Mouse (Mus musculus): ENCODE data around the gene Map3k12. TPM values are rescaled to one million over a fixed set of nuclear protein-coding genes. Genes with fewer than 3 reads are reported as not detected.

The Map3k12 gene
- polyA plus RNA-seq, 1 experiment from 2014 or later, result 10.4 TPM

- no peak for ATAC-seq (ENCODE audit: insufficient number of reproducible peaks, insufficient read depth, low FRiP score, low read depth)
- no peaks in the 10 kb centered on the region for H3K27me3 ChIP-seq (ENCODE audit: control insufficient read depth, insufficient read depth, low read length)
- no peak overlapping the region for H3K4me2 ChIP-seq (ENCODE audit: low read length)
- H3K9me3 ChIP-seq (ENCODE audit: control insufficient read depth, low read length), result no peaks in the 10 kb centered on the region
- H3K4me1 ChIP-seq (ENCODE audit: control insufficient read depth in 2 of 2, insufficient read depth in 2 of 2, low read length in 2 of 2), result peaks cover 6 to 7% of the 10 kb centered on the region in 2 experiments; a peak in 2 of 4 replicates
- WGBS, result 88% methylated on average over 19 of the region's 19 CpGs
- no peak overlapping the region for H3K4me3 ChIP-seq (ENCODE audit: control insufficient read depth in 1 of 2, insufficient read depth in 1 of 2, low read depth in 1 of 2, low read length in 2 of 2)
- no peak overlapping the region for H3K27ac ChIP-seq (replicated peaks in 1 of 2; ENCODE audit: control insufficient read depth in 1 of 2, insufficient read depth in 1 of 2, low read depth in 2 of 2, low read length in 2 of 2)
- peaks cover 87% of the 10 kb centered on the region for H3K36me3 ChIP-seq (ENCODE audit: control insufficient read depth, insufficient read depth, low read length)
- H3K9ac ChIP-seq (ENCODE audit: low read length), result no peak overlapping the region
Measured at GRCm38 (mm10) chr15:102501084-102501814, 15.6 kb downstream of the Map3k12 start.

- no peaks in the 10 kb centered on the region for H3K27me3 ChIP-seq (ENCODE audit: control insufficient read depth, insufficient read depth, low read length)
- WGBS, result 83% methylated on average over 5 of the region's 5 CpGs
- H3K9ac ChIP-seq (ENCODE audit: low read length), result no peak overlapping the region
- peaks cover 3 to 4% of the 10 kb centered on the region in 2 experiments; a peak in 2 of 4 replicates for H3K4me1 ChIP-seq (ENCODE audit: control insufficient read depth in 2 of 2, insufficient read depth in 2 of 2, low read length in 2 of 2)
- peaks cover 95% of the 10 kb centered on the region for H3K36me3 ChIP-seq (ENCODE audit: control insufficient read depth, insufficient read depth, low read length)
- no peaks in the 10 kb centered on the region for H3K9me3 ChIP-seq (ENCODE audit: control insufficient read depth, low read length)
- no peak for ATAC-seq (ENCODE audit: insufficient number of reproducible peaks, insufficient read depth, low FRiP score, low read depth)
- no peak overlapping the region for H3K4me2 ChIP-seq (ENCODE audit: low read length)
- no peak overlapping the region for H3K27ac ChIP-seq (replicated peaks in 1 of 2; ENCODE audit: control insufficient read depth in 1 of 2, insufficient read depth in 1 of 2, low read depth in 2 of 2, low read length in 2 of 2)
- H3K4me3 ChIP-seq (ENCODE audit: control insufficient read depth in 1 of 2, insufficient read depth in 1 of 2, low read depth in 1 of 2, low read length in 2 of 2), result no peak overlapping the region
Measured at GRCm38 (mm10) chr15:102500479-102500878, 16.4 kb downstream of the Map3k12 start.

- H3K9ac ChIP-seq (ENCODE audit: low read length), result no peak overlapping the region
- H3K4me2 ChIP-seq (ENCODE audit: low read length), result no peak overlapping the region
- H3K9me3 ChIP-seq (ENCODE audit: control insufficient read depth, low read length), result no peaks in the 10 kb centered on the region
- 92% methylated on average over 6 of the region's 6 CpGs for WGBS
- no peak overlapping the region for H3K27ac ChIP-seq (replicated peaks in 1 of 2; ENCODE audit: control insufficient read depth in 1 of 2, insufficient read depth in 1 of 2, low read depth in 2 of 2, low read length in 2 of 2)
- no peak overlapping the region for H3K4me3 ChIP-seq (ENCODE audit: control insufficient read depth in 1 of 2, insufficient read depth in 1 of 2, low read depth in 1 of 2, low read length in 2 of 2)
- H3K4me1 ChIP-seq (ENCODE audit: control insufficient read depth in 2 of 2, insufficient read depth in 2 of 2, low read length in 2 of 2), result no peaks in the 10 kb centered on the region
- ATAC-seq (ENCODE audit: insufficient number of reproducible peaks, insufficient read depth, low FRiP score, low read depth), result no peak
- no peaks in the 10 kb centered on the region for H3K27me3 ChIP-seq (ENCODE audit: control insufficient read depth, insufficient read depth, low read length)
- H3K36me3 ChIP-seq (ENCODE audit: control insufficient read depth, insufficient read depth, low read length), result peaks cover 98% of the 10 kb centered on the region
Measured at GRCm38 (mm10) chr15:102499851-102500250, 17.0 kb downstream of the Map3k12 start.

DNA sequence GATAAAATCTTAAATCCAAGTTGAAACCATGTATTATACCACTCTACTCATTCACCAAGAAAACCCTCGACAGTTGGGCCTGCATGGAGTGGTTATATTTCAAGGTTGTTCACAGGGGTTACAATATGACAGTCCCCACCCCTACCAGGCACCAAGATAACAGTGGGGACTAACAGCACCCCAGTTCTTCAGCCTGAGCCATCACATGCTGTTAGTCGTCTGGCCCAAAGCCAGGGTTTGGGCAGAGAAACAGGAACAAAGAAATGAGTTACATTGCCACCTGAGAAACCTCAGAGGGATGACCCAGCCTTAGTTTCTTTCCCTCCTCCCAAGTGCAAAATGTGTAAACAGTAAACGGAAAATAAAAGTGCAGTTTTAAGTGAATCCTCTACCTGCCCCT, 17.5 kb downstream of the Map3k12 start:
- H3K4me2 ChIP-seq (ENCODE audit: low read length), result no peak overlapping the region
- no peaks in the 10 kb centered on the region for H3K4me1 ChIP-seq (ENCODE audit: control insufficient read depth in 2 of 2, insufficient read depth in 2 of 2, low read length in 2 of 2)
- H3K27me3 ChIP-seq (ENCODE audit: control insufficient read depth, insufficient read depth, low read length), result no peaks in the 10 kb centered on the region
- H3K4me3 ChIP-seq (ENCODE audit: control insufficient read depth in 1 of 2, insufficient read depth in 1 of 2, low read depth in 1 of 2, low read length in 2 of 2), result no peak overlapping the region
- H3K9ac ChIP-seq (ENCODE audit: low read length), result no peak overlapping the region
- H3K27ac ChIP-seq (replicated peaks in 1 of 2; ENCODE audit: control insufficient read depth in 1 of 2, insufficient read depth in 1 of 2, low read depth in 2 of 2, low read length in 2 of 2), result no peak overlapping the region
- ATAC-seq (ENCODE audit: insufficient number of reproducible peaks, insufficient read depth, low FRiP score, low read depth), result no peak
- WGBS, result 69% methylated on average over 3 of the region's 3 CpGs
- H3K36me3 ChIP-seq (ENCODE audit: control insufficient read depth, insufficient read depth, low read length), result peaks cover 98% of the 10 kb centered on the region
- no peaks in the 10 kb centered on the region for H3K9me3 ChIP-seq (ENCODE audit: control insufficient read depth, low read length)

- H3K9ac ChIP-seq (ENCODE audit: low read length), result no peak overlapping the region
- no peak overlapping the region for H3K27ac ChIP-seq (replicated peaks in 1 of 2; ENCODE audit: control insufficient read depth in 1 of 2, insufficient read depth in 1 of 2, low read depth in 2 of 2, low read length in 2 of 2)
- 89% methylated on average over 3 of the region's 3 CpGs for WGBS
- H3K9me3 ChIP-seq (ENCODE audit: control insufficient read depth, low read length), result no peaks in the 10 kb centered on the region
- no peak overlapping the region for H3K4me3 ChIP-seq (ENCODE audit: control insufficient read depth in 1 of 2, insufficient read depth in 1 of 2, low read depth in 1 of 2, low read length in 2 of 2)
- H3K4me2 ChIP-seq (ENCODE audit: low read length), result no peak overlapping the region
- peaks cover 98% of the 10 kb centered on the region for H3K36me3 ChIP-seq (ENCODE audit: control insufficient read depth, insufficient read depth, low read length)
- H3K27me3 ChIP-seq (ENCODE audit: control insufficient read depth, insufficient read depth, low read length), result no peaks in the 10 kb centered on the region
- no peak for ATAC-seq (ENCODE audit: insufficient number of reproducible peaks, insufficient read depth, low FRiP score, low read depth)
- no peaks in the 10 kb centered on the region for H3K4me1 ChIP-seq (ENCODE audit: control insufficient read depth in 2 of 2, insufficient read depth in 2 of 2, low read length in 2 of 2)
Measured at GRCm38 (mm10) chr15:102498322-102498721, 18.5 kb downstream of the Map3k12 start.

- Histone ChIP-seq H3K4me2 (ENCODE audit: low read length) (no peak overlapping the region), H3K27ac (replicated peaks in 1 of 2; ENCODE audit: control insufficient read depth in 1 of 2, insufficient read depth in 1 of 2, low read depth in 2 of 2, low read length in 2 of 2) (no peak overlapping the region), H3K4me3 (ENCODE audit: control insufficient read depth in 1 of 2, insufficient read depth in 1 of 2, low read depth in 1 of 2, low read length in 2 of 2) (no peak overlapping the region), H3K4me1 (ENCODE audit: control insufficient read depth in 2 of 2, insufficient read depth in 2 of 2, low read length in 2 of 2) (peaks cover 2 to 12% of the 10 kb centered on the region in 2 experiments), H3K36me3 (ENCODE audit: control insufficient read depth, insufficient read depth, low read length) (peaks cover 95% of the 10 kb centered on the region), H3K9ac (ENCODE audit: low read length) (no peak overlapping the region), H3K27me3 (ENCODE audit: control insufficient read depth, insufficient read depth, low read length) (no peaks in the 10 kb centered on the region), H3K9me3 (ENCODE audit: control insufficient read depth, low read length) (no peaks in the 10 kb centered on the region)
- no peak for ATAC-seq (ENCODE audit: insufficient number of reproducible peaks, insufficient read depth, low FRiP score, low read depth)
- 77% methylated on average over 1 of the region's 1 CpGs for WGBS
Measured at GRCm38 (mm10) chr15:102487664-102488063, 29.2 kb downstream of the Map3k12 start.

GRCm38 (mm10) chr15:102485853-102486252, 31.0 kb downstream of the Map3k12 start:
- H3K4me3 ChIP-seq (ENCODE audit: control insufficient read depth in 1 of 2, insufficient read depth in 1 of 2, low read depth in 1 of 2, low read length in 2 of 2), result no peak overlapping the region
- H3K9ac ChIP-seq (ENCODE audit: low read length), result no peak overlapping the region
- ATAC-seq (ENCODE audit: insufficient number of reproducible peaks, insufficient read depth, low FRiP score, low read depth), result no peak
- H3K36me3 ChIP-seq (ENCODE audit: control insufficient read depth, insufficient read depth, low read length), result peaks cover 96% of the 10 kb centered on the region
- H3K4me1 ChIP-seq (ENCODE audit: control insufficient read depth in 2 of 2, insufficient read depth in 2 of 2, low read length in 2 of 2), result peaks cover 2 to 24% of the 10 kb centered on the region in 2 experiments
- H3K27me3 ChIP-seq (ENCODE audit: control insufficient read depth, insufficient read depth, low read length), result no peaks in the 10 kb centered on the region
- 84% methylated on average over 12 of the region's 12 CpGs for WGBS
- no peaks in the 10 kb centered on the region for H3K9me3 ChIP-seq (ENCODE audit: control insufficient read depth, low read length)
- H3K27ac ChIP-seq (replicated peaks in 1 of 2; ENCODE audit: control insufficient read depth in 1 of 2, insufficient read depth in 1 of 2, low read depth in 2 of 2, low read length in 2 of 2), result no peak overlapping the region
- no peak overlapping the region for H3K4me2 ChIP-seq (ENCODE audit: low read length)

GRCm38 (mm10) chr15:102483136-102483535, 33.7 kb downstream of the Map3k12 start:
- ATAC-seq (ENCODE audit: insufficient number of reproducible peaks, insufficient read depth, low FRiP score, low read depth), result no peak
- Histone ChIP-seq H3K4me3 (ENCODE audit: control insufficient read depth in 1 of 2, insufficient read depth in 1 of 2, low read depth in 1 of 2, low read length in 2 of 2) (no peak overlapping the region), H3K4me1 (ENCODE audit: control insufficient read depth in 2 of 2, insufficient read depth in 2 of 2, low read length in 2 of 2) (peaks cover 2 to 24% of the 10 kb centered on the region in 2 experiments), H3K27ac (replicated peaks in 1 of 2; ENCODE audit: control insufficient read depth in 1 of 2, insufficient read depth in 1 of 2, low read depth in 2 of 2, low read length in 2 of 2) (no peak overlapping the region; a peak in 2 of 4 replicates), H3K9ac (ENCODE audit: low read length) (no peak overlapping the region), H3K4me2 (ENCODE audit: low read length) (peak overlapping the region; percentile 17; the same call in 1 of the 2 replicates), H3K27me3 (ENCODE audit: control insufficient read depth, insufficient read depth, low read length) (no peaks in the 10 kb centered on the region), H3K36me3 (ENCODE audit: control insufficient read depth, insufficient read depth, low read length) (peaks cover 95% of the 10 kb centered on the region), H3K9me3 (ENCODE audit: control insufficient read depth, low read length) (no peaks in the 10 kb centered on the region)
- 42% methylated on average over 3 of the region's 3 CpGs for WGBS

All from heart, embryonic 14.5 days (tissue).